Mouse (Mus musculus): ENCODE data around the gene Btla.

Gene Btla

DNA sequence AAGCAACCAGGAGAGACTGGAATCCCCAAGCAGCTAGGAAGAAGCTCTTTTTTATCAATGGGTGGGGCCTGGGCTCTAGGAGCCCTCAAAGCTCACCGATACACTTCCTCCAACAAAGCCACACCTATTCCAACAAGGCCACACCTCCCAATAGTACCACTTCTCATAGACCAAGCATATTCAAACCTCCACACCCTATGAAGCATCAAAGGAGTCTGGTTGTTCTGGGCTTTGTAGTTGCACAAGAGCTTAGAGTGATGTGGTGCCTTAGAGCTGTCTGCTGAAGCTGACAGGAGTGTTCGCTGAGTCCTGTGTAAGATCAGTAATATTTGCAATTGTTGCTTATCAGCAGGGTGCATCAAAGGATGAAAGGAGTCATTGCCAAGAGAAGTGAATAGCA is 37.2 kb downstream of the Btla start:
- peak; percentile 14 for DNase-seq

- DNase-seq, result no peak
Measured at GRCm38 (mm10) chr16:45262051-45262450, 37.9 kb downstream of the Btla start.

DNA sequence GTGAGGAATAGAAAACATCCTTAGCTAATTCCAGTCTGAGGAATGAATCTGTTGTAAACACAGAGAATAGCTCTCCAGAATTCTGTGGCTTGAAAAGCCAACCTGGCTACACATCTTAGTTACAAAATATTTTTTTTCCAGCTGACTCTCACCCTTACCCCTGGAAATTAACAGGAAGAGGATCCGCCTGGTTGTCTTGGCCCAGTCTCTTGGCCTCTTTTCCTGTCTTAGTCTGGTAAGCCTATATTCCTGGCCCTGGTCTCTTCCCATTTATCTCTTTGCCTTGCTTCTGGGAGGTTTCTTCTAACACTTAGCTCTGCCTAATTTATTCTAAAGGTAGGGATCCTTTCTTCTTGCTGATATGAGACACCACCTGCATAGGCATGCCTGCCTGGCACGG is 45.8 kb downstream of the Btla start:
- DNase-seq, result no peak

- DNase-seq, result peak; percentile 47
Measured at GRCm38 (mm10) chr16:45283093-45283492, 59.0 kb downstream of the Btla start.

GRCm38 (mm10) chr16:45297806-45298205 is 73.7 kb downstream of the Btla start:
- no peak for DNase-seq
